Mouse (Mus musculus) small intestine, adult 2 months (tissue): ENCODE data around the gene Garnl3.

ENCODE experiments used
- CTCF ChIP-seq: fragments of 200-500 bp; IDR thresholded peaks from 2 replicates; pipeline ENCODE4 v1.5.1; 2012; ENCODE audit warnings: low read depth, mild to moderate bottlenecking, control low read depth, inconsistent platforms, low read length, moderate library complexity, mixed read lengths; ENCODE audit not compliant: insufficient replicate concordance, insufficient read length; ENCODE audit errors: extremely low read depth
- POLR2A ChIP-seq: fragments of 200-500 bp; IDR thresholded peaks from 2 replicates; pipeline ENCODE4 v1.6.1; 2012; ENCODE audit warnings: low read depth, mild to moderate bottlenecking, control low read depth, inconsistent platforms, low read length, moderate library complexity

GRCm38 (mm10) chr2:32962062-32962874, 169.2 kb downstream of the Garnl3 start:
- no peak for TF ChIP-seq POLR2A
- TF ChIP-seq CTCF, result no peak
